Mouse (Mus musculus) embryonic facial prominence, embryonic 13.5 days (tissue): ENCODE measurements around the gene Mctp2. TPM values are rescaled to one million over a fixed set of nuclear protein-coding genes. Genes with fewer than 3 reads are reported as not detected.

Experiments used
- ATAC-seq: fragments of 200-750 bp; cut with Nextera tagmentation; 2 replicates; pipeline ENCODE4 v1.8.0; 2017; ENCODE audit warnings: low read depth; ENCODE audit not compliant: insufficient number of reproducible peaks, insufficient read depth, low FRiP score, low TSS enrichment
- H3K27ac ChIP-seq: fragments of 300-500 bp; sonication (generic); 2 replicates; pipeline ENCODE4 v1.5.1; 2015; ENCODE audit warnings: moderate library complexity, mild to moderate bottlenecking, inconsistent platforms
- H3K27me3 ChIP-seq: fragments of 300-500 bp; sonication (generic); 2 replicates; pipeline ENCODE4 v1.6.1; 2015; ENCODE audit warnings: mild to moderate bottlenecking, inconsistent platforms
- H3K36me3 ChIP-seq: fragments of 300-500 bp; sonication (generic); 2 replicates; pipeline ENCODE4 v1.6.1; 2015; ENCODE audit warnings: mild to moderate bottlenecking, inconsistent platforms
- H3K4me1 ChIP-seq: fragments of 300-500 bp; sonication (generic); 2 replicates; pipeline ENCODE4 v1.6.1; 2015; ENCODE audit warnings: inconsistent platforms
- H3K4me2 ChIP-seq: fragments of 300-500 bp; sonication (generic); 2 replicates; pipeline ENCODE4 v1.6.1; 2015; ENCODE audit warnings: moderate library complexity, mild to moderate bottlenecking, inconsistent platforms
- H3K4me3 ChIP-seq: fragments of 300-500 bp; sonication (generic); 2 replicates; pipeline ENCODE4 v1.5.1; 2015; ENCODE audit warnings: mild to moderate bottlenecking, inconsistent platforms
- H3K9ac ChIP-seq: fragments of 300-500 bp; sonication (generic); 2 replicates; pipeline ENCODE4 v1.6.1; 2015; ENCODE audit warnings: mild to moderate bottlenecking, inconsistent platforms
- H3K9me3 ChIP-seq: fragments of 300-500 bp; sonication (generic); 2 replicates; pipeline ENCODE4 v1.6.1; 2016; ENCODE audit warnings: inconsistent platforms
- WGBS: fragments of 180-500 bp; shearing (Covaris S2); methylation state at CpG from one replicate; pipeline ENCODE4 v1.1.7; 2015; ENCODE audit warnings: mixed read lengths; 5-methylcytosine and 5-hydroxymethylcytosine counted together
- polyA plus RNA-seq: library from polyadenylated mRNA; unstranded; fragments of >200 nt; fragmentation: Nextera tagmentation; extraction: Ambion mirVana; gene quantifications from 2 replicates; pipeline ENCODE4 v1.2.1, GENCODE M21; 2015

Mctp2 gene
- polyA plus RNA-seq, 1 experiment from 2014 or later: 1.1 TPM

DNA sequence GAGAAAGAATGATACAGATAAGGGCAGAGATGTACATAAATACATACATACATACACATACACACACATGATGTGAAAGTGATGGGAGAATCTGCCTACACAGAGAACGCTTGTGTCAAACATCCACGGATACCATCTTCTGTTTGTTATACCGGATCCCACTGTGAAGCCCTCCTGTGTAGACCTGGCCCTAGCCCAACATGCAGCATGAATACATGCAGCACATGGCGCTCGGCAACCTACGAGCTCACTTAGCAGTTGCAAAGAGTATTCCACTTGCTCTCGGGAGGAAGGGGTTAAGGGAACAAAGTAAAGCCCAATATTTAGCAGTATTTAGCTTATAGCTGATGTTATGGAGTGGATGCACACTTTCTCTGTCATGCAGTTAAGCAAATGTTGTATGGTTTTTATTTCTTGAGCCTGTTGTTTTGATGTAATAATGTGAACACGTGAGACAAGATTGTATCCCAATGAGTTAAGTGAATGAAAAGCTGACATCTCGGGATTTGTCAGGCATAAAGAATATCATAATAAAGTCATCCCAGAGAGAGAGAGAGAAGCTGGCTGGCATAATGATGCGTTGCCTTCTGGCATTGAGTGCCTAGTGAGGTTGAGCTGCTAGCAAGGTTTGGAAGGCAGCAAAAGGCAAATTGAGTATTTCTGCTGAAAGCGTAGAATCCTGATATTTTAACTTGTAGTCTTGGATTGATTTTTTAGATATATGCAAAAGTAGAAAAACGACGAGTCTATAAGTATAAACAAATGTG, 234.8 kb downstream of the Mctp2 start:
- 82% methylated on average over 13 of the region's 13 CpGs for WGBS
- Histone ChIP-seq H3K4me3 (no peak overlapping the region), H3K9ac (no peak overlapping the region), H3K4me1 (no peaks in the 10 kb centered on the region), H3K4me2 (no peak overlapping the region), H3K9me3 (no peaks in the 10 kb centered on the region), H3K36me3 (no peaks in the 10 kb centered on the region), H3K27ac (no peak overlapping the region), H3K27me3 (no peaks in the 10 kb centered on the region)
- ATAC-seq: no peak

DNA sequence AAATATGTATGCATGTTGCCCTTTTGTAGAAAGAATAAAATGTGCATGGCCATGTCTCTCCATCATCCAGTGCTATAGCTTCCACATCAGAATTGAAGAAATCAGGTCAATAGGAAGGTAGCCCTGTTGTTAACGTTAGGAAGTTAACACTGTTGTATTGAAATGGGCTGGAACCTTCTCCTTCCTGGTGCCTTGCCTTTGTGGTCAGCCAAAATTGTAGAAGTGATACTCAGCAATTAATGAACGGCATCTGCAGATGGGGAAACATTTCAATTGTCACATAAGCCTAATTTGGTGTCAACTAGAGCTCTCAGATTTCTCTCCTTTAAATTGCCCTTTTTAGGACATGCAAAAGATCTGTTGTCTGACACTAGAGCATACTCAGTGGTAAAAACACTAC, 238.0 kb downstream of the Mctp2 start:
- Histone ChIP-seq H3K9ac (no peak overlapping the region), H3K4me1 (no peaks in the 10 kb centered on the region), H3K27ac (no peak overlapping the region), H3K4me2 (no peak overlapping the region), H3K4me3 (no peak overlapping the region), H3K27me3 (no peaks in the 10 kb centered on the region), H3K36me3 (no peaks in the 10 kb centered on the region), H3K9me3 (no peaks in the 10 kb centered on the region)
- WGBS: 65% methylated on average over 2 of the region's 2 CpGs
- ATAC-seq: no peak

DNA sequence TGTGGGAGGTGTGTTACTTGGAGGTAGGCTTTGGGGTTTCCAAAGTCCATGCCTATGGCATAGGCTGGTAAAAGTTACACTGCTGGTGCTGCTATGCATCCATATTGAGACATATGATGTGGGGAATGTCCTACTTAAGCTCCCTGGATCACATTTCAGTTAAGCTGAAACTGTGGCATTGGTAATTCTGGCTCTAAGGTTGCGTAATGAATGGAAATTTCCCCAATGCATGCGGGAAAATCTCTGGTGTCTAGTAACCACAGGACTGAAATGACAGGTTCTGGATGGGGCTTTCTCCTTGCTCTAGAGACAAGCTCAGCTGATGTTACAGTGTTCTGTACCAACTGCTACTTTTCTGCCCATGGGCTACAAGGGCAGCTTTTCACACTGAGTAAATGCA, 240.1 kb downstream of the Mctp2 start:
- 66% methylated on average over 2 of the region's 2 CpGs for WGBS
- no peaks in the 10 kb centered on the region for H3K9me3 ChIP-seq
- no peak for ATAC-seq

GRCm38 (mm10) chr7:72051759-72052158, 254.6 kb downstream of the Mctp2 start:
- Histone ChIP-seq H3K27ac (no peak overlapping the region), H3K27me3 (no peaks in the 10 kb centered on the region), H3K4me2 (no peak overlapping the region), H3K9ac (no peak overlapping the region), H3K36me3 (no peaks in the 10 kb centered on the region), H3K4me3 (no peak overlapping the region), H3K4me1 (no peaks in the 10 kb centered on the region), H3K9me3 (no peaks in the 10 kb centered on the region)
- no peak for ATAC-seq
- 83% methylated on average over 2 of the region's 2 CpGs for WGBS

More for the DNA sequence above, 240.1 kb downstream of the Mctp2 start:
- Histone ChIP-seq H3K36me3 (no peaks in the 10 kb centered on the region), H3K4me2 (no peak overlapping the region), H3K9ac (no peak overlapping the region), H3K27me3 (no peaks in the 10 kb centered on the region), H3K4me3 (no peak overlapping the region), H3K27ac (no peak overlapping the region), H3K4me1 (no peaks in the 10 kb centered on the region)

GRCm38 (mm10) chr7:72047588-72048585, 258.5 kb downstream of the Mctp2 start:
- no peak overlapping the region for H3K27ac ChIP-seq
- no peaks in the 10 kb centered on the region for H3K4me1 ChIP-seq
- H3K9ac ChIP-seq: no peak overlapping the region
- ATAC-seq: no peak
- no peaks in the 10 kb centered on the region for H3K9me3 ChIP-seq
- H3K27me3 ChIP-seq: no peaks in the 10 kb centered on the region
- no peak overlapping the region for H3K4me3 ChIP-seq
- no peaks in the 10 kb centered on the region for H3K36me3 ChIP-seq
- 73% methylated on average over 20 of the region's 20 CpGs for WGBS
- H3K4me2 ChIP-seq: no peak overlapping the region
